Mouse (Mus musculus) cerebellum, adult 9-11 months (tissue): Measurements from ENCODE around the gene Msx1.

ENCODE experiments used
- DNase-seq: peaks from one replicate; pipeline ENCODE4 v3.0.0; 2022

Msx1 gene

GRCm38 (mm10) chr5:37825611-37826445 is 1.4 kb upstream of the Msx1 start:
- DNase-seq: no peak

DNA sequence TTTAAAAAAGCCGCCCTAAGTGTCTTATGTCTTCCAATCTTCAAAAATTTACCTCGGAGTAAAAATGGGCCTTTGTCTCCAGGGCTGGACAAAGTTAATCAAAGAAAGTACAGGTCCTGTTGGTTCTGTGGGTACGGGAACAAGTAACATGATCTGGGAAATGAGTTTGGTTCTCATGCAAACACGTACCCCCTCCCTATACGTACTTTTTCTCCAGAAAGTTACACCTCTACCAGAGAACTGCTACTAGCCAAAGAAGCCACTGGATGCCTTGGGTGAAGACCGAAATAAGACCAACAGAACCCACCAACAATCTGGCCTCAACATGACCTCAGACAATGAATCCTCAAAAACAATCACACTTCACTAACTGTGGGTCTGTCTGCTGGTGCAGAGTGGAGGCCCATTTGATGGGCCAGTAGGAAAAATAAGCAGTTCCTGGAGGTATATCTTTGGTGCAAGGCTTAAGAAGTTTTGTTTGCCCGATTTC is 773 bp upstream of the Msx1 start:
- DNase-seq: no peak

- no peak for DNase-seq
These were observed 492 bp downstream of the Msx1 start for GRCm38 (mm10) chr5:37823721-37824460.

DNA sequence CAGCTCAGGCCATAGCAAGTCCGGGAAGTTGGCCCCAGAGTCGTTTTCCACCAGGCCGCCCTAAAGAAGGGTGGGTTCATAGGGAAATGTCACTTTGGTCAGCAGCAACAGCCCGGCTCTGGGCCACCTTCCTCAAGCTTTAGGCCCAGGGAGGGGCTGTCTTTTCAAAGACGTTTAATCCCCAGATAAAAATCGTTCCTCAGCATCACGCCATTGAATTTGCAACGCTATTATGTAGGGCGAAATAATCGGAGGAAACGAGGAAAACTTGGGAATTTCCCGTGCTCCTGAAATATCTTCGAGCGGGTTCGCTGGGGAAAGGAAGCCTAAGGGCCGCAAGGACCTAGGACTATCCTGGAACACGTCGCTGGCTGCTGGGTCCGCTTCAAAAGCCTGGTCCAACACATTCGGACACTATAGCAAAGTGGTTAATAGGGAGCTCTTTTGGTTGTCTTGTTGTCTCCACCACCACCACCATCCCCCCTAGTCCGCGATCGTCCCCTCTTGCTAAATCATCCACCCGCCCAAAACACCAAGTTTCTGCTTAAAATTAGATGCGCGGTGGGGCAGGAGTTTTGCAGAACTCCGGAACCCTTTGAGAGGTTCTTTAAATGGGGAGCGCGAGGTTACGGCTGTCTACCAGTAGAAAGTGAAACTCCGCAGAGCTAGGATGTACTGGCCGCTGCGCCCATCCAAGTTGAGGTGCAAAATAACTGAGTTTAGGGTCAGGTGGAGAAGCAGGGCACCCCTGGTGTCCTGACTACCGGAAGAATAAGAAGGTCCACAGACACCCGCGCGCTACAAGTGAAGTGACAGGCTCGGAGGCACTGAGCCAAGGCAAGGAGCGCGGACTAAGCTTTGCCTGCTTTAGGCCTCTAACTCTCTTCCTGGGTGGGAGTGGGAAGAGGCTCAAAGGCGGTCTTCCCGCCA is 1.3 kb downstream of the Msx1 start:
- no peak for DNase-seq

GRCm38 (mm10) chr5:37822116-37822707 is 2.2 kb downstream of the Msx1 start:
- DNase-seq: no peak

- DNase-seq: no peak
These were observed 3.2 kb downstream of the Msx1 start for GRCm38 (mm10) chr5:37821111-37821601.

GRCm38 (mm10) chr5:37820689-37821088 is 3.7 kb downstream of the Msx1 start:
- no peak for DNase-seq

DNA sequence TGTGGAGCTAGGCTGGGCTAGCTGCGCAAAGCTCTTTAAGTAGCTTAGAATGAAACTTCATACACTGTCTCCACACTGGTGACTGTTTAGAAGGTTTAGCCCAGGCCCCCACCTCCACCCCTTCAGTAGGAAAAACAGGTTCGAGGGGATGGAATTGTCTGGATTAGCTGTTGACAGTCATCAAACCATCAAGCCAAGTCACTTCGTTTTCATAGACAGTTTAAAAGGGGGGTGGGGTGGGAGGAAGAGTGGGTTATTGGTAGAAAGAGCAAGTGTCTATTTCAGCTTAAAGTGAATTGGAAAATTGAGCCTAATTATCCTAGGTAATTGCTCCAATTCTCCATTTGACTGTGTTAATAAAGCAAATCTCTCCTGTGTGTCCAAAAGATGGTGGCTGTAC is 4.4 kb downstream of the Msx1 start:
- no peak for DNase-seq

GRCm38 (mm10) chr5:37819541-37819940 is 4.8 kb downstream of the Msx1 start:
- DNase-seq: no peak

DNA sequence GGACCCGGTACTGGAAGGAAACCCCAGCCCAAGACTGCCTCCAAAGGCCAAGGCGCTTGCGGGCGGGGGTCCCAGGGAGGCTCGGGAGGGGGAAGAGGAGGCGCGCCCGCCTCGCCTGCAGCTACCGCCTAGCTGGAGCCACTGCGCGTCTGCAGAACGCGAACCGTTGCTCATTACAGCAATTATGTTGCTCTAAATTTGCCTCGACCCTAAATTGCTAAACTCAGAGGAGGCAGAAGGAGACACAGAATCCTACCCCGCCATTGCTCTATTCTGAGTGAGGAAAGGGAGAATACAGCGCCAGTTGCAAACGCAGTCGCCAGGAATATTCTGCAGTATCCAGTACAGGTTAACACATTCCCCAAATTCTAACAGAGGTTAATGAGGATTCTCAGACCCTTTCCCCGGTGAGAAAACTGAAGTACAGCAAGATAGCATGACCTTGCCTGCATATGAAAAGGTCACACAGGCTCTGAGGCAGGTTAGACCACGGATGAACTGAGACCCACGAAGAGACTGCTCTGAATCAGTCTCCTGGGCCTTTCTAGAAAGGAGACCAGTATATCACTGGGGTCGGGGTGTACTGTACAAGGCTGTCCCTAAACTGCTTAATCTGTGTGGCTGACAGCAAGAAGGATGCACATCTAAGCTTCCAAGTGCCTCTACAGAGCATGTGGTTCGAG is 5.7 kb downstream of the Msx1 start:
- no peak for DNase-seq

GRCm38 (mm10) chr5:37817658-37818532 is 6.5 kb downstream of the Msx1 start:
- DNase-seq: no peak

GRCm38 (mm10) chr5:37816907-37817657 is 7.3 kb downstream of the Msx1 start:
- no peak for DNase-seq

DNA sequence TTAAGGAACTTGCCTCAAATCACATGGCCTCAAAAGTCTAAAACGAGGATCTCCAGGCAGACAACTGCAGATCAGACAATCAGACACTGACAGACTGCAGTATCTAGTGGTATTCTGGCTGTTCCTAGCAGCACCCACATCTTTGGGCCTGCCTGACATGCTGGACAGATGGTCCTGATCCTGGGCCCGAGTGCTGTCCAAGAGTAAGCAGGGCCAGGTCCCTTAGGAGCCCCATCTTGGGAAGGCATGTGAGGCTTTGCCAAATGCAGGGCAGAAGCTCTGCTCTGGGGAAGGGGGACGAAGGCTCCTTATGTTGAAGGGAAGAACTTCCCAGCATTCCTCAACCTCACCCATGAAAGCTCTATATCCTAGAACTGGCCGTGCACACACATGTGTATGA is 8.5 kb downstream of the Msx1 start:
- DNase-seq: no peak

- DNase-seq: no peak
These were observed 10.2 kb downstream of the Msx1 start for GRCm38 (mm10) chr5:37814169-37814568.

GRCm38 (mm10) chr5:37805291-37805690 is 19.1 kb downstream of the Msx1 start:
- DNase-seq: no peak

- no peak for DNase-seq
These were observed 19.8 kb downstream of the Msx1 start for GRCm38 (mm10) chr5:37804512-37805118.

- no peak for DNase-seq
These were observed 27.1 kb downstream of the Msx1 start for GRCm38 (mm10) chr5:37797251-37797650.

DNA sequence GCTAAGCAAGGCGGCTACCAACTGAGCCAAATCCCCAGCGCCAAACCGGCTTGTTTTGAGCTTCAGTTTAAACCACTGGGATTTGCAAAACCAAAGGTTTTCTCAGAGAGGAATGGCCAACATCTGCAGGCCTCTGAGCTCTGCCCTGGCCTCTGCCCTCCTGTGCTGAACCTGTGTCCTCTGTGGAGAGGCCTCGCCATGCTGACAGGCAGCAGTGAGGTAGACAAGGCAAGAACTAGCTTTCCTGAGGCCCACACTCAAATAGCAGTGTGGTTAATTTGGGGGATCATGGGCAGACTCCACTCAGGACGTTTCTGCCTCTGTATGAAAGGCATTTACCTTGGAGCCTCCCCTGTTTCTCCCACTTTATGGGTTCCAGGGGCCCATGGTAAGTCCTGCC is 27.6 kb downstream of the Msx1 start:
- no peak for DNase-seq

DNA sequence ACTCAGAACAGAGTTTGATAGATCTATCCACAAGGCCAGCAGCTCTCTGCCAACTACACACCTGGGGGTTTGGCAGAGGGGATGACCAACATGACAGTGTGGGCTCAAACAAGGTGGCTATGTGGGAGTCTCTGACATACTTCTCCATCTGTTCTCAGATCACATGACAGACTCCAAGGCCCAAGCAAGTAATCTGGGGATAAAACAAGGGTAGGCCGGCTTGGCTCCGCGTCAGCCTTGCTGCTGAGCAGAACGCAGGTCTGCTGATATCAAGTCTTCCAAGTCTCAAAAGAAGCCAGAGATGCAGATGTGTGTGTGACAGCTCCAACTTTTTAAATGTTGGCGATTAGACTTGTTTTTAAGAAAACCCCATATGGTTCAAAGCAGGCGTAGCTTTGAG is 28.7 kb downstream of the Msx1 start:
- no peak for DNase-seq

DNA sequence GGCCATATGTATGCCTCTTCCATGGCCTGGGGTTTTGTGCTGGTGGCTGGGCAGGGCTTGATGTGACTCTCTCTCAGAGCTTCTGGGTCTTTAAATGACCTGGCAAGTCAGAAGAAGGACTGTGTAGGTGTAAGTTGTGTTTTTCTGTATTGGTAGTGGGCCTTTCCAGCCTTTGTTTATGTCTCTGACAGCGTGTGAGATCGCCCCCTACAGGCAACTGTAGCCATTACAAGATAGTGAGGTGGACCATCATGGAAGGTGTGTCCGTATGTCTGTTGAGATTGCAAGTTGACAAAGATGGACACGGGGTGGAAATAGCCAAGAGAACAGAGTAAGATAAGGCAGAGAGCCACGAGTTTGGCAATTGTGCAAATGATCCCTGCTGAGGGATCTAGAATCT is 32.2 kb downstream of the Msx1 start:
- no peak for DNase-seq
